Mouse (Mus musculus): ENCODE results near the gene Ppp1r1a. TPM values are rescaled to one million over a fixed set of nuclear protein-coding genes. Genes with fewer than 3 reads are reported as not detected.
A peak's percentile ranks its signal among the peaks of the same experiment; 100 is the strongest.

The Ppp1r1a gene
- polyA plus RNA-seq (2015; fragmentation: Nextera tagmentation; extraction: Ambion mirVana) = 100 TPM in 2 replicates

DNA sequence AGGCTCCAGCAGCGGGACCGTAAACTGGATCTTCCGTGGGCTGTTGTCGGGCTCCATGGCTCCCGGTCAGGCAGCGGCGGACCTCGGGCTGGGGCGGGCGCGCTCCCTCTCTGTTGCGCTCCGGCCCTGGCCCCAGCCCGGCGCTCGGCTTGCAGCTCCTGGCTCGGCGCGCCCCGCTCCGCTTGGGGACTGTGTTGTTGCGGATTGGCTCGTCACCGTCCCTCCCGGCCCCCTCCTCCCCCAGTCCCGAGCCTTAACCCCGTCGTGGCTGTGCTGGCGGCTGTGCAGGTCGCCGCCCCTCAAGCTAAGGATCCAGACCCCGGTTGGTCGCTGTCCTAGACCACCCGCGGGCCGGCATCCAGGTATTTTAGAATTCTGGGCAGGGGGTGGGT lies at the start of gene Ppp1r1a:
TSS of gene Ppp1r1a (minus strand) at position 182 of the 392 bp plus-strand sequence.
- no peaks in the 10 kb centered on the region for H3K9me3 ChIP-seq
- H3K36me3 ChIP-seq = no peaks in the 10 kb centered on the region
- ATAC-seq (replicated peaks) = peak; percentile 87
- peak within 1 kb of the TSS; percentile 70 for H3K4me3 ChIP-seq
- H3K4me1 ChIP-seq = peaks cover 16% of the 10 kb centered on the region
- H3K27ac ChIP-seq (replicated peaks) = peak within 1 kb of the TSS; percentile 65
- under 1% methylated on average over 36 of the region's 36 CpGs for WGBS
- peak within 1 kb of the TSS; percentile 85 for H3K4me2 ChIP-seq (replicated peaks)
- H3K27me3 ChIP-seq = peaks cover 4% of the 10 kb centered on the region; the same call in 1 of the 2 replicates
- peak within 1 kb of the TSS; percentile 81 for H3K9ac ChIP-seq (replicated peaks)

DNA sequence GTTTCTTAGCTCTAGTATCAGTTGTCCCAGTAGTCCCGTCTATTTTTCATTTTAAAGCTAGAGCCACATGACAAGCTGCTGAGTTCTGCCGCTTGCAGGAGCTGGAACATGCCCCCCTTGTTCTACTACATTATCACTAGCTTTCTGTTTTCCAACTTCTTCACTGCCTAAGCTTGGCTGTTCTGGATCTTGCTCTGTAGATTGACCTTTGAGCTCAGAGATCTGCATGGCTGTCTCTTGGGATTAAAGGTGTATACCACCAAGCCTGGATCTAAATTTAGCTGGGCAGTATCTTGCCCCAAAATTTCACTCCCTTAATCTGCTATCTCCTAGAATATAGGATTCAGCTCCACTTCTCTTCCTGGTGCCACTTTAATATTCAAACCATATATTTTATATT lies 48.1 kb upstream of the Ppp1r1a start:
- H3K9ac ChIP-seq (replicated peaks) = no peak overlapping the region
- no peak overlapping the region for H3K4me3 ChIP-seq
- H3K9me3 ChIP-seq = no peaks in the 10 kb centered on the region
- no peaks in the 10 kb centered on the region for H3K27me3 ChIP-seq
- no peak overlapping the region for H3K27ac ChIP-seq (replicated peaks)
- no peaks in the 10 kb centered on the region for H3K4me1 ChIP-seq
- no peak overlapping the region for H3K4me2 ChIP-seq (replicated peaks)
- no peaks in the 10 kb centered on the region for H3K36me3 ChIP-seq
- 85% methylated on average over 2 of the region's 2 CpGs for WGBS
- no peak for ATAC-seq (replicated peaks)

DNA sequence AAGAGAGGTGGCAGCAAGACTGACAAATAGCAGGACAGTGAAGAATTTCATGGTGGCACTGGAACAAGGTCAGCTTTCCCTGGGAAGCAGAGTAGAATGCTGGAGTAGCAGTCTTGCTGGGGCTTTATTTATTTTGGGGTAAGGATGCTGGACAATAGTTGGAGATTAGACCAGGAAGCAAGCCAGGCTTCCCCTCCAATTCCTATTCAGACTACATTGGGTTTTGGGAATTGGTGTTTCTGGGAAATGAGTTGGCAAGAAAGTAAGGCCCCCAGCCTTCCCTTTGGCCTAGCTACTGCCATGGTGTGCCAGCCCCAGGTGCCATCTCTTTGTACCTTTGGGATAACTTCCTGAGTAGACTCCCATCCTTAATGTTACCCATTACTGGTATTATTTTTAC lies 27.2 kb upstream of the Ppp1r1a start, which contains the start of gene Glycam1:
TSS of gene Glycam1 (minus strand) at position 101 of the 400 bp plus-strand sequence.
- H3K27me3 ChIP-seq = no peaks in the 10 kb centered on the region
- H3K27ac ChIP-seq (replicated peaks) = no peak within 1 kb of the TSS
- H3K4me1 ChIP-seq = no peaks in the 10 kb centered on the region
- no peak within 1 kb of the TSS for H3K4me2 ChIP-seq (replicated peaks)
- no peaks in the 10 kb centered on the region for H3K9me3 ChIP-seq
- H3K36me3 ChIP-seq = no peaks in the 10 kb centered on the region
- no peak for ATAC-seq (replicated peaks)
- no peak within 1 kb of the TSS for H3K9ac ChIP-seq (replicated peaks)
- no peak within 1 kb of the TSS for H3K4me3 ChIP-seq

DNA sequence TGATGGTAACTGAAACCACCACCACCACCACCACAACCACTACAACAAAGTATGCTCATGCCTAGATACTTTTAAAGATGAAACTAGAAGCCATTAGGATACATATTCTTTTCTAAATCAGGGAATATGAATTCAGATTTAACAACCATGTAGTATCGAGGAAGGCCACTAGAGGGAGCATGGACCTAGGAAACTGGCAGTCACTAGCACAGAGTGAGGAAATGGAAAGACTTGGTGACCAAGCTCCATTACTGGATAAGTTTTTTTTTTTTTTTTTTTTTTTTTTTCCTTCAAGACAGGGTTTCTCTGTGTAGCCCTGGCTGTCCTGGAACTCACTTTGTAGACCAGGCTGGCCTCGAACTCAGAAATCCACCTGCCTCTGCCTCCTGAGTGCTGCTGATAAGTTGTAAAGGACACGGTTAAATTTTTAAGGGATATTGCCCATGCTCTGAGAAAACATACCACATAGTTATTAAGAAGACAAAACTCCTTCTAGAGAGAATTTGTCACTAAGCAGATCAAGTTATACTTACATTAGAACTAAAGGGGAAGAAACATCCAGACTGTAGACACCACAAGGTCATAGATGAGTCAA lies 14.4 kb upstream of the Ppp1r1a start:
- Histone ChIP-seq H3K36me3 (no peaks in the 10 kb centered on the region), H3K4me3 (no peak overlapping the region), H3K4me2 (replicated peaks) (no peak overlapping the region), H3K4me1 (no peaks in the 10 kb centered on the region), H3K27me3 (no peaks in the 10 kb centered on the region), H3K9me3 (no peaks in the 10 kb centered on the region), H3K27ac (replicated peaks) (no peak overlapping the region), H3K9ac (replicated peaks) (no peak overlapping the region)
- 46% methylated on average over 3 of the region's 3 CpGs for WGBS
- ATAC-seq (replicated peaks) = peak; percentile 57; the same call in 1 of the 2 replicates

DNA sequence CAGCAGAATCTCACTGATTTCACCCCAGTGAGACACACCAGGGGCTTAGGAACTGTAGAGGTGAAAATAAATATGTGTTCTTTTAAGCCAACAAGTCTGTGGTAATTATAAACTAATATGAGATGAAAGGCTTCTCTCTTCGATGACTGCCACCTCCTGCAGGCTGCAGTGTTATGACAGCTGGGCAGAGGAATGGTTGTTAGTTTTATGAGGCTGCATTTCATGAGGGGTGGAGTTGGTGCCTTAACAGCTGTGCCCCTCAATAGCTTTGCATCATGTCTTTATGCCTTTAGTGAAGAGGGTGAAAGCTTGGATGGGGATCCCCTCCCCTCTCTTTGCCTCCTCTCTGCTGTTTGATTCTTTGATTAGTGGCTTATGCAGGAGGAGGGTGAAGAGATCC lies 13.2 kb upstream of the Ppp1r1a start:
- H3K4me1 ChIP-seq = no peaks in the 10 kb centered on the region
- H3K27me3 ChIP-seq = no peaks in the 10 kb centered on the region
- no peak overlapping the region for H3K9ac ChIP-seq (replicated peaks)
- H3K36me3 ChIP-seq = no peaks in the 10 kb centered on the region
- WGBS = 53% methylated on average over 1 of the region's 1 CpGs
- no peak overlapping the region for H3K4me3 ChIP-seq
- no peak for ATAC-seq (replicated peaks)
- H3K27ac ChIP-seq (replicated peaks) = no peak overlapping the region
- H3K9me3 ChIP-seq = no peaks in the 10 kb centered on the region
- no peak overlapping the region for H3K4me2 ChIP-seq (replicated peaks)

DNA sequence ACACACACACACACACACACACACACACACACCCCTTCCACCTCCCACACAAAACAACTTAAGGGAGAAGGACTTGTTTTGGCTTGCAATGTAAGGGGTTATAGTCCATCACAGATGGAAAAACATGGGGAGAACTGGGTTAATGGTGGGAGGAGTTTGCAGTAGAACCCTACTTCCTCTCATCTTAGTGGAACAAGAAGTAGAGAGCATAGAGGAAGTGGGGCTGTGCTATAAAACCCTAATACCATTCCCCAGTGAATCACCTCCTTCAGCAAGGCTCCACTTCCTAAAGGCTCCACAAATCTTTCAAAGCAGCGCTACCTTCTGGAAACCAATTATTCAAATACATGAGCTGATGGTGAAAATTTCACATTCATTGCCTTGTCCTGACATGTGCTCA lies 11.7 kb upstream of the Ppp1r1a start:
- 88% methylated on average over 1 of the region's 1 CpGs for WGBS
- Histone ChIP-seq H3K4me3 (no peak overlapping the region), H3K36me3 (no peaks in the 10 kb centered on the region)

DNA sequence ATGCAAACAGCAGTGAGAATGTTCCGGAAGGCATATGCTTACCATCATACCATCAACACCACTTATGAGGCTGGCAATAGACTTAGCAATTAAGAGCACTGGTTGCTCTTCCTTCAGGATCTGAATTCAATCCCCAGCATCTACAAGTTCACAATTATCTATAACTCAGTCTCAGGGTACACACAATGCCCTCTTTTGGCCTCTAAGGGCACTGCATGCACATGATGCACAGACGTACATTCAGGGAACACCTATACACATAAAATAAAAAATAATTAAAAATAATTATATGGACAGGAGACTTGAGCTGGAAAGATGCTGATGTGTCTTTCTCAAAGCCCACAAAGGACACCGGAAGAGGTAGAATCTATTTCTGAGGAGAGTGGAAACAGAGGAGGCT lies 10.2 kb upstream of the Ppp1r1a start:
- 82% methylated on average over 3 of the region's 3 CpGs for WGBS

More for the DNA sequence above, 11.7 kb upstream of the Ppp1r1a start:
- Histone ChIP-seq H3K27ac (replicated peaks) (no peak overlapping the region), H3K9ac (replicated peaks) (no peak overlapping the region), H3K27me3 (no peaks in the 10 kb centered on the region), H3K4me1 (no peaks in the 10 kb centered on the region), H3K4me2 (replicated peaks) (no peak overlapping the region), H3K9me3 (no peaks in the 10 kb centered on the region)
- ATAC-seq (replicated peaks) = no peak

DNA sequence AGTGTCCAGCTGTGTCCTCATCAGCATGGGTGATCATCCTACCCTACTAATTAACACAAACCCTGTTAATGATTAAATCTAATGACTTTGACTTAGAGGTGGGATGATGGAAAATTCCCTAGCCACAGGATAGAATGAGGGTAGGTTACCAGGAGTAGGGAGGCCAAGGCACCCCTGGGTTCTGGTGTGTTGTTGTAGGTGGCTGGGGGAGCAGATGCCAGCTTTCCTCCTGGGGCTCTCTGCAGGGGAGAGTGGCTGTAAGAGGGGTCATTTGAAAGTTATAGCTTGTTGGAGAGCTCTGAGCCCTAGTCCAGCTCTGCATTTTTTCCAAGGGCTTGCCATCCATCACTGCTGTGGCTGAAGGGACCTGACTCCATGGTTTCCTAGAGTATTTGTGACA lies 4.7 kb upstream of the Ppp1r1a start:
- no peak for ATAC-seq (replicated peaks)
- no peak overlapping the region for H3K4me2 ChIP-seq (replicated peaks)
- peaks cover 4% of the 10 kb centered on the region; the same call in 1 of the 2 replicates for H3K27me3 ChIP-seq
- peaks cover 6% of the 10 kb centered on the region; the same call in 1 of the 2 replicates for H3K4me1 ChIP-seq
- H3K27ac ChIP-seq (replicated peaks) = no peak overlapping the region
- no peak overlapping the region for H3K9ac ChIP-seq (replicated peaks)
- no peaks in the 10 kb centered on the region for H3K36me3 ChIP-seq
- no peaks in the 10 kb centered on the region for H3K9me3 ChIP-seq
- H3K4me3 ChIP-seq = no peak overlapping the region

More for the DNA sequence above, 10.2 kb upstream of the Ppp1r1a start:
- no peaks in the 10 kb centered on the region for H3K4me1 ChIP-seq
- no peak overlapping the region for H3K4me3 ChIP-seq
- no peak overlapping the region for H3K27ac ChIP-seq (replicated peaks)
- H3K27me3 ChIP-seq = no peaks in the 10 kb centered on the region
- no peak overlapping the region for H3K9ac ChIP-seq (replicated peaks)
- H3K36me3 ChIP-seq = no peaks in the 10 kb centered on the region
- H3K9me3 ChIP-seq = no peaks in the 10 kb centered on the region
- no peak for ATAC-seq (replicated peaks)
- H3K4me2 ChIP-seq (replicated peaks) = no peak overlapping the region

DNA sequence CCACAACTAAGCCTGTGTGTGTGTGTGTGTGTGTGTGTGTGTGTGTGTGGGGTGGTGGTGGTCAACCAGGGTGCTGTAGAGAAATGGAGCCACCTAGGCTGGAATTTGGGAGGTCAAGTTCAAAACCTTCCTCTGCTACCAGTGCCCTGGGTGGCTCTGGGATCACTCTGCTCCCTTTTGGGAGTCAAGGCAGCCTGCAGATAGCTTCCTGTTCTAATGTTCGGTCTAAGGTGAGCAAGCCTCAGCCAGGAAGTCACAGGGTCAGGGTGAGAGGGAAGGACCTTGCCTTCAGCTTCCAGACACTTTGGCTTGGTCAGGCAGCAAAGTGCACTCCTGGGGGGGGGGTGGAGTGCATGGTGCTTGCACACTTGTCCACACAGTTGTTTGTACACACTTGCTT lies 2.8 kb upstream of the Ppp1r1a start:
- no peak overlapping the region for H3K9ac ChIP-seq (replicated peaks)
- H3K9me3 ChIP-seq = no peaks in the 10 kb centered on the region
- no peak overlapping the region for H3K4me3 ChIP-seq
- no peak overlapping the region for H3K27ac ChIP-seq (replicated peaks)
- peaks cover 16% of the 10 kb centered on the region for H3K4me1 ChIP-seq
- H3K4me2 ChIP-seq (replicated peaks) = no peak overlapping the region
- H3K27me3 ChIP-seq = peaks cover 4% of the 10 kb centered on the region; the same call in 1 of the 2 replicates
- ATAC-seq (replicated peaks) = no peak
- WGBS = 94% methylated on average over 1 of the region's 1 CpGs
- no peaks in the 10 kb centered on the region for H3K36me3 ChIP-seq

DNA sequence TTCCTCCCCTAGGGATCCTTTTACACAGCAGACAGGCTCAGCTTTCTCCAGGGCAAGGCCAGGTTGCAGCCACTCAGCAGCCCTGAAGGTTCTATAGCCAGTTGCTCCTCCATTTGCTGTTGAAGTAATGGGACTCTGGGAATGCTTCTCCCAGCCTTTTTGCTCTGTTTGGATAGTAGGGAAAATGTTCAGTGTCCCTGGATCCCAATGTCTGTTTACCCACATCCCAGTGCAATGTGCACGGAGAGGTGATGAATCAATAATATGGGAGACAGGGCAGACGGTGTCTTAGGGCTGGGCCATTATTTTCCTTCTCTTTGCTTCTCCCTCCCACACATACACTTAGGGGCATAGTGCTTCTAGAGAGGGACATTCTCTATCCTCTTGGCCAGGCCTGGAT lies 1.5 kb upstream of the Ppp1r1a start:
- WGBS = 63% methylated on average over 2 of the region's 2 CpGs

DNA sequence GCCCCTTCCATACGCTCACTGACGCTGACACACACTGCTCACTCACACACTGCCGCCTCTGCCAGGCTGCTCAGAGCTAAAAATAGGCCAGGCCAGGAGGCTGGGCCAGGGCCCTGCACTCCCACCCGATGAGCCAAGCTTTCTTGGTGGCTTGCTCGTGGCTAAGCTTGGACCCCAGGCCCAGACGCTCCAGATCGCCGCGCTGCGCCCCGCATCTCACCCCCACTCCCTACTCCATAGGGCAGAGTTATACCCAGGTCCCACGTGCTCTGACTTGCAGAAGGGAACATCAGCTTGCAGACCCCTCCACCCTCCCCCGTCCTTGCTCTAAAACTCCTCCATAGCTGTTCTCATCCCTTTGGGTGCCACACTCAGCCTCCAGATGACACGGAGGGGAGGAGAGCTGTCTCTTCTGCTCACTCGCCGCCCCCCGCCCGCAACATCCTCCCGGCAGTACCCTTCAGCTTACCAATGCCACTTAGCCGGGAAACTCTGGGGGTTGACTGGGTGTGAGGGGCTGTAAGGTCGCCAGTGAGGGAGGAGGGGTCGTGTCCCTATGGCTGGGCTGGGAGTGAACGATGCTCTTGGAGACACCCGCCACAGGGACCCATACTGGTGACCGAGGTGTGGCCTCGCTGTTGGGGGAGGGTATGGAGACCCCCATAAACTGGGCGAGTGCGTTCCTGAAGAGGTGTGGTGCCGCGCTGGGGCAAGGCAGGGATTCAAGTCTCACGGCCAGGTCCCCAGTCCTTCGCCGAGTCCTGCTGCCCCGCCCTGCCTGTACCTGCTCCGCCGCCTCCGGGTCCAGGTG lies 587 bp downstream of the Ppp1r1a start:
- under 1% methylated on average over 37 of the region's 37 CpGs for WGBS
- Histone ChIP-seq H3K4me3 (peak overlapping the region; percentile 70), H3K27me3 (peaks cover 4% of the 10 kb centered on the region; the same call in 1 of the 2 replicates), H3K4me1 (peaks cover 16% of the 10 kb centered on the region), H3K9me3 (no peaks in the 10 kb centered on the region), H3K36me3 (no peaks in the 10 kb centered on the region), H3K4me2 (replicated peaks) (peak overlapping the region; percentile 85), H3K9ac (replicated peaks) (peak overlapping the region; percentile 81), H3K27ac (replicated peaks) (peak overlapping the region; percentile 65)
- peak; percentile 75 for ATAC-seq (replicated peaks)

More for the DNA sequence above, 1.5 kb upstream of the Ppp1r1a start:
- Histone ChIP-seq H3K27ac (replicated peaks) (no peak overlapping the region), H3K4me1 (peaks cover 16% of the 10 kb centered on the region), H3K9ac (replicated peaks) (no peak overlapping the region), H3K4me2 (replicated peaks) (no peak overlapping the region), H3K36me3 (no peaks in the 10 kb centered on the region), H3K27me3 (peaks cover 4% of the 10 kb centered on the region; the same call in 1 of the 2 replicates), H3K4me3 (no peak overlapping the region), H3K9me3 (no peaks in the 10 kb centered on the region)
- ATAC-seq (replicated peaks) = no peak

DNA sequence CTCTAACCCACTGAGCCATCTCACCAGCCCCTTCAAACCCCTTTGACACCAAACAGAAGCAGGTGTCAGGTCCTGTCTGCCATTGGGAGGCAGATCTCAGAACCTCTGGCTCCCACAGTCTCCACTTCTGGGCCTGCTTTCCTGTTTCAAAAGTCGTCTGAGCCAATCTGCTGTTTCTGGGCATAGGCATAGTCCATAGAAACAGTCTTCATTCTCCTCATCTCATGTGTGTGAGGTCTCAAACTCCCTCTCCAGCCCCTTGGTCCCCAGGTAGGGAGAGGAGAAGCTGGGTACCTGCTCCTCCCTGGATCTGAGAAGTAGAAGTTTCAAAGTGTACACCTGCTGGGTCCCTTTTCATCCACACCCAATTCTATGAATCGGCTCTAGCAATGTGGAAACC lies 1.3 kb downstream of the Ppp1r1a start:
- H3K9me3 ChIP-seq = no peaks in the 10 kb centered on the region
- peak overlapping the region; percentile 81 for H3K9ac ChIP-seq (replicated peaks)
- peaks cover 2% of the 10 kb centered on the region; the same call in 1 of the 2 replicates for H3K36me3 ChIP-seq
- no peak for ATAC-seq (replicated peaks)
- peaks cover 4% of the 10 kb centered on the region; the same call in 1 of the 2 replicates for H3K27me3 ChIP-seq
- peaks cover 16% of the 10 kb centered on the region for H3K4me1 ChIP-seq
- WGBS = 19% methylated on average over 2 of the region's 2 CpGs
- H3K4me3 ChIP-seq = peak overlapping the region; percentile 70
- H3K4me2 ChIP-seq (replicated peaks) = peak overlapping the region; percentile 85
- H3K27ac ChIP-seq (replicated peaks) = peak overlapping the region; percentile 65

Measured in forebrain, embryonic 15.5 days (tissue).